Mouse (Mus musculus): ENCODE data around the gene Gm20388. TPM values are rescaled to one million over a fixed set of nuclear protein-coding genes. Genes with fewer than 3 reads are reported as not detected.

The Gm20388 gene
- polyA plus RNA-seq, 1 experiment from 2014 or later, result not detected

GRCm38 (mm10) chr8:123352118-123352517 lies 3441.5 kb downstream of the Gm20388 start:
- no peak overlapping the region for H3K27ac ChIP-seq (ENCODE audit: low read depth, low read length)
- no peak overlapping the region for H3K9ac ChIP-seq (ENCODE audit: low read depth, low read length)
- H3K27me3 ChIP-seq (replicated peaks; ENCODE audit: control insufficient read depth, insufficient read depth, low read length), result no peaks in the 10 kb centered on the region; the same call in 1 of the 2 replicates
- 76% methylated on average over 12 of the region's 12 CpGs for whole genome bisulfite sequencing
- no peak for TF ChIP-seq CTCF (IDR thresholded peaks at IDR 0.05; ENCODE audit: low read depth)
- H3K36me3 ChIP-seq (ENCODE audit: control insufficient read depth, insufficient read depth), result no peaks in the 10 kb centered on the region
- H3K4me1 ChIP-seq (replicated peaks; ENCODE audit: control insufficient read depth, insufficient read depth, low read length), result no peaks in the 10 kb centered on the region
- peak overlapping the region; percentile 17; the same call in 1 of the 2 replicates for H3K4me2 ChIP-seq (replicated peaks; ENCODE audit: low read depth)
- no peaks in the 10 kb centered on the region for H3K9me3 ChIP-seq (ENCODE audit: control insufficient read depth)
- ATAC-seq, result no peak
- no peak overlapping the region for H3K4me3 ChIP-seq (ENCODE audit: low read depth, low read length)

GRCm38 (mm10) chr8:123352786-123353185 lies 3442.1 kb downstream of the Gm20388 start:
- H3K9ac ChIP-seq (ENCODE audit: low read depth, low read length), result no peak overlapping the region
- no peak overlapping the region for H3K27ac ChIP-seq (ENCODE audit: low read depth, low read length)
- no peaks in the 10 kb centered on the region for H3K9me3 ChIP-seq (ENCODE audit: control insufficient read depth)
- ATAC-seq, result peak; percentile 52; the same call in 1 of the 2 replicates
- no peak overlapping the region for H3K4me3 ChIP-seq (ENCODE audit: low read depth, low read length)
- 44% methylated on average over 13 of the region's 13 CpGs for WGBS
- TF ChIP-seq CTCF (IDR thresholded peaks at IDR 0.05; ENCODE audit: low read depth), result peak; percentile 89
- H3K36me3 ChIP-seq (ENCODE audit: control insufficient read depth, insufficient read depth), result no peaks in the 10 kb centered on the region
- H3K27me3 ChIP-seq (replicated peaks; ENCODE audit: control insufficient read depth, insufficient read depth, low read length), result no peaks in the 10 kb centered on the region; the same call in 1 of the 2 replicates
- peak overlapping the region; percentile 17; the same call in 1 of the 2 replicates for H3K4me2 ChIP-seq (replicated peaks; ENCODE audit: low read depth)
- no peaks in the 10 kb centered on the region for H3K4me1 ChIP-seq (replicated peaks; ENCODE audit: control insufficient read depth, insufficient read depth, low read length)

DNA sequence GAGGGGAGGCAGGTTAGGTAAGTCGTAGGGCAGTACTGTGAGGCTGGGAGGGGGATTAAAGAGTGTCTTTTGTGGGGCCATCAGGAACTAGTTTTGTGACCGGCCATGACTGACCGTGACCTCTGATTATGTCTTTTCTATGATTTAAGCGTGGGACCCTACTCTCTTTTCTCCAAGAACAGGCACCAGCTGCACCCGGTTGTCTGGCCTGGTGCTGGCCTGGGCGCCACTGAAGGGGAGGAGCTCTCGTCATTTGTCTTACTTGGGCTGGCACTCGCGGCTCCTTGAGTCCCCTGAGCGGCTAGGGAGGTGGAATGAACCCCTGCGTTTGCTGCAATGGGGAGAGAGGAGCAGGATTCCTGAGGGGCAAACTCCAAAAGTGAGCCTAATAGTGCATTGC lies 3442.6 kb downstream of the Gm20388 start:
- 49% methylated on average over 11 of the region's 11 CpGs for WGBS
- H3K36me3 ChIP-seq (ENCODE audit: control insufficient read depth, insufficient read depth), result no peaks in the 10 kb centered on the region
- no peak overlapping the region for H3K9ac ChIP-seq (ENCODE audit: low read depth, low read length)
- H3K9me3 ChIP-seq (ENCODE audit: control insufficient read depth), result no peaks in the 10 kb centered on the region
- H3K4me2 ChIP-seq (replicated peaks; ENCODE audit: low read depth), result no peak overlapping the region
- ATAC-seq, result no peak
- no peak overlapping the region for H3K27ac ChIP-seq (ENCODE audit: low read depth, low read length)
- no peak overlapping the region for H3K4me3 ChIP-seq (ENCODE audit: low read depth, low read length)
- H3K4me1 ChIP-seq (replicated peaks; ENCODE audit: control insufficient read depth, insufficient read depth, low read length), result no peaks in the 10 kb centered on the region
- no peak for TF ChIP-seq CTCF (IDR thresholded peaks at IDR 0.05; ENCODE audit: low read depth)
- no peaks in the 10 kb centered on the region; the same call in 1 of the 2 replicates for H3K27me3 ChIP-seq (replicated peaks; ENCODE audit: control insufficient read depth, insufficient read depth, low read length)

DNA sequence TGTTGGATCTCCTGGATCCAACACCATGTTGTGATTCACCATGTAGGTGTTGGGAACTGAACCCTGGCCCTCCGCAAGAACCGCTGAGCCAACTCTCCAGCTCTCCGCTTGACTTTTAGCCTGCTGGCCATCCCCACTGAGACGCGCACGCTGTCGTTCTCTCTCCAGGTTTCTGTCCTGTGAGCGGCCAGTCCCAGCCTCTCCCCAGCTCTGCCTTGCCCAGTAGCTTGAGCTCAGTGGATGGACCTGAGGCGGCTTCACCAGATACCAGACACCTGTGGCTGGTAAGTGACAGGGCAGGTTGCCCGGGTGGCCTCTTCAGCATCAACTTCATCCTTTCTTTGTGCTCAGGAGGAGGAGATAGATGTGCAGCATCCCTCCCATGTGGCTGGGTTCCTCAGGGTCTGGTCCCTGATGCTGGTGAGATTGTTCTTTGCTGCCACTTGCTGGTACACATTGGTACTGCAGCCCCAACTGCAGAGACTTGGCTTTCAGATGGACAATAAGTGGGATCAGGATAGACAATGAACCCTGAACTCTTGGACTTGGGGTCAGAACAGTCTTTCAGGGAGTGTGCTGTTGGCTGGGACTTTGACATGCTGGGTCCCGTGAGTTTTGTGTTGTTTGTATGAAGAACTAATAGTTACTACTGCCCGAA lies 3450.6 kb downstream of the Gm20388 start:
- H3K9ac ChIP-seq (ENCODE audit: low read depth, low read length), result no peak overlapping the region
- WGBS, result 48% methylated on average over 12 of the region's 12 CpGs
- H3K4me2 ChIP-seq (replicated peaks; ENCODE audit: low read depth), result no peak overlapping the region
- no peaks in the 10 kb centered on the region for H3K36me3 ChIP-seq (ENCODE audit: control insufficient read depth, insufficient read depth)
- no peaks in the 10 kb centered on the region for H3K27me3 ChIP-seq (replicated peaks; ENCODE audit: control insufficient read depth, insufficient read depth, low read length)
- no peaks in the 10 kb centered on the region for H3K9me3 ChIP-seq (ENCODE audit: control insufficient read depth)
- TF ChIP-seq CTCF (IDR thresholded peaks at IDR 0.05; ENCODE audit: low read depth), result peak; percentile 95
- no peak overlapping the region for H3K27ac ChIP-seq (ENCODE audit: low read depth, low read length)
- peak; percentile 60 for ATAC-seq
- no peak overlapping the region for H3K4me3 ChIP-seq (ENCODE audit: low read depth, low read length)
- H3K4me1 ChIP-seq (replicated peaks; ENCODE audit: control insufficient read depth, insufficient read depth, low read length), result no peaks in the 10 kb centered on the region

- peak within 1 kb of the TSS; percentile 79 for H3K4me3 ChIP-seq (ENCODE audit: low read depth, low read length)
Measured at GRCm38 (mm10) chr8:123373403-123374238, 3463.0 kb downstream of the Gm20388 start, which contains the start of gene Tcf25. Gene Tcf25, plus strand, starts transcription at chr8:123373753.

DNA sequence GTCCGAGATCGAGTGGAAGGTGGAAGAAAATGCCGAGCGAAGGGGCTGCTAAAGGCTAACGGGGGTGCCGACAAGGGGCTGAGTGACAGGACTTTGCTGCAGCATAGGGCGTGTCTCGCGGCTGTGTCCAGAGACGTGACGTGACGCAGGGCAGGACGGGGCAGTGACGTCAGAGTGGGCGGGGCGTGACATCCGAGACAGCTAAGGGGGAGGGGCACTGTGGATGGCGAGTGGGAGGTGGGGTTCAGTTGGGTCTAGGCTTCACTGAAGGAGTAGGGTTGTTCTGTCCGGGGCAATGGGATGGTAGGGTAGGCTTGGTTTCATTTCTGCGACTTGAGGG lies 3463.6 kb downstream of the Gm20388 start:
- Histone ChIP-seq H3K27me3 (replicated peaks; ENCODE audit: control insufficient read depth, insufficient read depth, low read length) (no peaks in the 10 kb centered on the region), H3K9ac (ENCODE audit: low read depth, low read length) (peak overlapping the region; percentile 93), H3K9me3 (ENCODE audit: control insufficient read depth) (no peaks in the 10 kb centered on the region), H3K4me2 (replicated peaks; ENCODE audit: low read depth) (peak overlapping the region; percentile 91), H3K27ac (ENCODE audit: low read depth, low read length) (peak overlapping the region; percentile 98), H3K4me3 (ENCODE audit: low read depth, low read length) (peak overlapping the region; percentile 79), H3K36me3 (ENCODE audit: control insufficient read depth, insufficient read depth) (peaks cover 7% of the 10 kb centered on the region; the same call in 1 of the 2 replicates), H3K4me1 (replicated peaks; ENCODE audit: control insufficient read depth, insufficient read depth, low read length) (0 out of 2 replicates have a peak, but pooled peaks cover 3% of the 10 kb centered on the region)
- WGBS, result under 1% methylated on average over 20 of the region's 20 CpGs
- TF ChIP-seq CTCF (IDR thresholded peaks at IDR 0.05; ENCODE audit: low read depth), result no peak
- ATAC-seq, result peak; percentile 72

More at GRCm38 (mm10) chr8:123373403-123374238, 3463.0 kb downstream of the Gm20388 start, which contains the start of gene Tcf25:
- 0 out of 2 replicates have a peak, but pooled peaks cover 3% of the 10 kb centered on the region for H3K4me1 ChIP-seq (replicated peaks; ENCODE audit: control insufficient read depth, insufficient read depth, low read length)
- WGBS, result under 1% methylated on average over 75 of the region's 75 CpGs
- H3K9ac ChIP-seq (ENCODE audit: low read depth, low read length), result peak within 1 kb of the TSS; percentile 93
- H3K4me2 ChIP-seq (replicated peaks; ENCODE audit: low read depth), result peak within 1 kb of the TSS; percentile 91
- peak; percentile 83 for TF ChIP-seq CTCF (IDR thresholded peaks at IDR 0.05; ENCODE audit: low read depth)
- peaks cover 7% of the 10 kb centered on the region; the same call in 1 of the 2 replicates for H3K36me3 ChIP-seq (ENCODE audit: control insufficient read depth, insufficient read depth)
- H3K9me3 ChIP-seq (ENCODE audit: control insufficient read depth), result no peaks in the 10 kb centered on the region
- peak within 1 kb of the TSS; percentile 98 for H3K27ac ChIP-seq (ENCODE audit: low read depth, low read length)
- H3K27me3 ChIP-seq (replicated peaks; ENCODE audit: control insufficient read depth, insufficient read depth, low read length), result no peaks in the 10 kb centered on the region
- peak; percentile 95 for ATAC-seq
